Mouse (Mus musculus) c-Kit-negative CD71-positive TER-119-positive erythroid progenitor cells, embryonic 14.5 days (primary cell): ENCODE results near the gene Nova2.

Source experiments
- DNase-seq: peaks from one replicate; pipeline ENCODE4 v3.0.0-alpha.2; 2013; ENCODE audit warnings: low read depth, low spot score

The Nova2 gene

GRCm38 (mm10) chr7:19007026-19007977 is 81.6 kb downstream of the Nova2 start:
- no peak for DNase-seq

GRCm38 (mm10) chr7:19010581-19010980 is 84.9 kb downstream of the Nova2 start:
- no peak for DNase-seq

- DNase-seq: no peak
Measured at GRCm38 (mm10) chr7:19012025-19012621, 86.4 kb downstream of the Nova2 start.

GRCm38 (mm10) chr7:19012882-19013281 is 87.2 kb downstream of the Nova2 start:
- DNase-seq: no peak

- no peak for DNase-seq
Measured at GRCm38 (mm10) chr7:19014452-19014851, 88.8 kb downstream of the Nova2 start.
